Mouse (Mus musculus): ENCODE measurements around the gene Aig1. TPM values are rescaled to one million over a fixed set of nuclear protein-coding genes. Genes with fewer than 3 reads are reported as not detected.

The Aig1 gene
- total and polyA plus RNA-seq, 3 experiments: 0.13 TPM; not detected in 2

DNA sequence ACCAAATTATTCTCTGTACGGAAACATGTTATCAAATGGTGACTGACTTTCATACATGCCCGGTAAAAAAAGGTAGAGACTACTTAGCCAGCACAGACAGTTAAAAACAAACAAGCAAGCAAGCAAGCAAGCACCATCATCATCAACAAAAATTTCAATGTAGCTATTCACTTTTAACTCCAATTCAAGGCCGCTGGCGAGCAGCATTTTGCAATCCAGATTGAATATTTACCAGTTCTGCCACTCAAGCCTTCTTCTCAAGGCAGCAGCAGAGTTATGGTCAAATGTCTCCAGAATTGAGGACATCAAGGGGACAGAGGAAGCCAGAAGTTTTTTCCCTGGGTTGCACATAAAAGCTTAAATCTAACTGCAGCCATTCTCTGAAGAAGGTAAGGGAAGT lies 216.7 kb downstream of the Aig1 start:
- H3K4me1 ChIP-seq (ENCODE audit: control insufficient read depth in 1 of 2, insufficient read depth in 2 of 2, low read length in 2 of 2): no peaks in the 10 kb centered on the region
- H3K9ac ChIP-seq (ENCODE audit: control insufficient read depth, low read depth, low read length, poor library complexity, severe bottlenecking): no peak overlapping the region
- no peak overlapping the region for H3K4me3 ChIP-seq (ENCODE audit: control insufficient read depth in 1 of 2, insufficient read depth in 1 of 2, low read depth in 2 of 2, low read length in 2 of 2)
- H3K36me3 ChIP-seq (ENCODE audit: control insufficient read depth in 1 of 2, insufficient read depth in 2 of 2, low read length in 2 of 2): no peaks in the 10 kb centered on the region
- TF ChIP-seq NELFE (IDR thresholded peaks at IDR 0.05; ENCODE audit: low read depth, low read length) (no peak), RAD21 (IDR thresholded peaks at IDR 0.05; ENCODE audit: low read depth, low read length) (no peak), ZKSCAN1 (IDR thresholded peaks at IDR 0.05; ENCODE audit: low read depth, low read length) (no peak), E2F4 (IDR thresholded peaks at IDR 0.05; ENCODE audit: borderline replicate concordance, low read depth, low read length) (no peak), MXI1 (IDR thresholded peaks at IDR 0.05; ENCODE audit: low read depth, low read length) (no peak), POLR2AphosphoS5 (IDR thresholded peaks at IDR 0.05; ENCODE audit: borderline replicate concordance, low read depth, low read length) (no peak), GABPA (IDR thresholded peaks at IDR 0.05; ENCODE audit: low read depth, low read length) (no peak), MAFK (IDR thresholded peaks at IDR 0.05; ENCODE audit: borderline replicate concordance, low read depth, low read length) (no peak), ZC3H11A (IDR thresholded peaks at IDR 0.05; ENCODE audit: low read depth, low read length) (no peak), CHD2 (IDR thresholded peaks at IDR 0.05; ENCODE audit: low read length) (no peak), ETS1 (IDR thresholded peaks at IDR 0.05; ENCODE audit: low read depth, low read length) (no peak)
- no peaks in the 10 kb centered on the region for H3K9me3 ChIP-seq (replicated peaks; ENCODE audit: insufficient read depth, low read length)
- H3K27me3 ChIP-seq (ENCODE audit: control insufficient read depth in 1 of 2, insufficient read depth in 2 of 2, low read length in 2 of 2): no peaks in the 10 kb centered on the region
- no peaks in the 10 kb centered on the region for H3K79me2 ChIP-seq (ENCODE audit: control insufficient read depth, insufficient read depth, low read length, poor library complexity)
- no peak overlapping the region for H3K27ac ChIP-seq (ENCODE audit: control insufficient read depth, low read depth, low read length)
- DNase-seq (ENCODE audit: low read depth, low spot score): no peak

DNA sequence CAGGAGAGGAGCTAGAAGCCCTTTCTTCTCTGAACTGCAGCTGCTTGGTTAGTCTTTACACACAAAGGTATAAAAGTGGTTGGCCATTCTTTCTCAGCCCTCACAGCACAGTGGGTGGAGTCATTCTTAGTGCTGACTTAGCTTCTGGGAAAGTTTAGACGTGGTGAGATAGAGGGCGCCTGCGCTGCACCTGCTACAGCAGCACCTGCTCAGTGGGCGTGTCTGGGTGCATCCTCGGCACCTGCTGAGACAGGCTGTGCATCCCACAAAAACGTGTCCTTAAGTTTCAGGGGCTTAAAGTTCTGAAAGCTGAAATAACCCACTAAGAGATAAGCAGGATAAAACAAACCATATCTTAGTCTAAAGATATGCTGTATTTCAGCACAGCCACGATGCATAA lies 227.0 kb downstream of the Aig1 start:
- H3K27ac ChIP-seq (ENCODE audit: control insufficient read depth, low read depth, low read length): no peak overlapping the region
- H3K9ac ChIP-seq (ENCODE audit: control insufficient read depth, low read depth, low read length, poor library complexity, severe bottlenecking): no peak overlapping the region
- TF ChIP-seq MEF2A (IDR thresholded peaks at IDR 0.05; ENCODE audit: extremely low read depth, insufficient replicate concordance, low read depth, low read length, poor library complexity, severe bottlenecking) (no peak), SMC3 (IDR thresholded peaks at IDR 0.05; ENCODE audit: low read depth, low read length) (no peak), JUND (IDR thresholded peaks at IDR 0.05; ENCODE audit: low read depth, low read length) (no peak), ZKSCAN1 (IDR thresholded peaks at IDR 0.05; ENCODE audit: low read depth, low read length) (no peak), ZC3H11A (IDR thresholded peaks at IDR 0.05; ENCODE audit: low read depth, low read length) (no peak), RCOR1 (IDR thresholded peaks at IDR 0.05; ENCODE audit: low read depth, low read length) (no peak), CHD2 (IDR thresholded peaks at IDR 0.05; ENCODE audit: low read length) (no peak), NELFE (IDR thresholded peaks at IDR 0.05; ENCODE audit: low read depth, low read length) (no peak), ELF1 (IDR thresholded peaks at IDR 0.05; ENCODE audit: low read depth, low read length) (no peak), TAL1 (IDR thresholded peaks at IDR 0.05; ENCODE audit: low read length) (no peak), EP300 (IDR thresholded peaks at IDR 0.05; ENCODE audit: low read depth in 1 of 2, low read length in 2 of 2) (no peak)
- H3K36me3 ChIP-seq (ENCODE audit: control insufficient read depth in 1 of 2, insufficient read depth in 2 of 2, low read length in 2 of 2): no peaks in the 10 kb centered on the region
- H3K27me3 ChIP-seq (ENCODE audit: control insufficient read depth in 1 of 2, insufficient read depth in 2 of 2, low read length in 2 of 2): no peaks in the 10 kb centered on the region; a peak in 1 of 4 replicates
- DNase-seq (ENCODE audit: low read depth, low spot score): no peak
- no peaks in the 10 kb centered on the region for H3K4me1 ChIP-seq (ENCODE audit: control insufficient read depth in 1 of 2, insufficient read depth in 2 of 2, low read length in 2 of 2)
- H3K79me2 ChIP-seq (ENCODE audit: control insufficient read depth, insufficient read depth, low read length, poor library complexity): no peaks in the 10 kb centered on the region
- no peaks in the 10 kb centered on the region for H3K9me3 ChIP-seq (replicated peaks; ENCODE audit: insufficient read depth, low read length)
- no peak overlapping the region for H3K4me3 ChIP-seq (ENCODE audit: control insufficient read depth in 1 of 2, insufficient read depth in 1 of 2, low read depth in 2 of 2, low read length in 2 of 2)
